Mouse (Mus musculus) olfactory bulb, adult 2 months (tissue): ENCODE measurements at regions not wholly inside any gene's neighbourhood (a gene's known extent, or its start where the extent isn't known, plus 50 kb on each side); places are given as distances from the start of the nearest gene placed in this dataset.

ENCODE experiments used
- H3K27ac ChIP-seq: fragments of 200-500 bp; 2 replicates; pipeline ENCODE4 v1.5.1; 2012; ENCODE audit warnings: low read depth, low read length; ENCODE audit not compliant: insufficient read depth
- H3K4me1 ChIP-seq: fragments of 200-500 bp; 2 replicates; pipeline ENCODE4 v1.6.1; 2012; ENCODE audit warnings: low read length; ENCODE audit not compliant: control insufficient read depth, insufficient read depth
- H3K4me3 ChIP-seq: fragments of 200-500 bp; 2 replicates; pipeline ENCODE4 v1.5.1; 2012; ENCODE audit warnings: mild to moderate bottlenecking, low read depth, low read length, moderate library complexity; ENCODE audit not compliant: insufficient read depth
- CTCF ChIP-seq: fragments of 200-500 bp; IDR thresholded peaks from 2 replicates; pipeline ENCODE4 v1.5.1; 2012; ENCODE audit warnings: low read depth, mild to moderate bottlenecking, low read length, moderate library complexity; ENCODE audit not compliant: insufficient read depth
- POLR2A ChIP-seq: fragments of 200-500 bp; IDR thresholded peaks from 2 replicates; pipeline ENCODE4 v1.6.1; 2012; ENCODE audit warnings: mild to moderate bottlenecking, low read depth, low read length, moderate library complexity; ENCODE audit not compliant: insufficient read depth
- WGBS: fragments of 180-500 bp; shearing (Covaris S2); methylation state at CpG from one replicate; pipeline ENCODE4 v1.1.7; 2018; 5-methylcytosine and 5-hydroxymethylcytosine counted together

GRCm38 (mm10) chr4:47772230-47772920 is 272.6 kb upstream of the Nr4a3 start:
- H3K4me3 ChIP-seq = no peak overlapping the region
- no peaks in the 10 kb centered on the region for H3K4me1 ChIP-seq
- no peak overlapping the region for H3K27ac ChIP-seq
- WGBS = 46% methylated on average over 6 of the region's 6 CpGs
- no peak for TF ChIP-seq POLR2A
- no peak for TF ChIP-seq CTCF

GRCm38 (mm10) chr4:47774664-47775063 is 270.3 kb upstream of the Nr4a3 start:
- Histone ChIP-seq H3K4me3 (no peak overlapping the region), H3K27ac (no peak overlapping the region), H3K4me1 (no peaks in the 10 kb centered on the region)
- no peak for TF ChIP-seq POLR2A
- no peak for TF ChIP-seq CTCF
- 96% methylated on average over 5 of the region's 5 CpGs for WGBS

- no peak overlapping the region for H3K4me3 ChIP-seq
- 58% methylated on average over 4 of the region's 4 CpGs for WGBS
- no peak for TF ChIP-seq CTCF
- TF ChIP-seq POLR2A = no peak
- no peak overlapping the region for H3K27ac ChIP-seq
- peaks cover 6% of the 10 kb centered on the region; the same call in 1 of the 2 replicates for H3K4me1 ChIP-seq
These were observed 263.9 kb upstream of the Nr4a3 start for GRCm38 (mm10) chr4:47781039-47781438.

- TF ChIP-seq POLR2A (no peak), CTCF (no peak)
- no peaks in the 10 kb centered on the region for H3K4me1 ChIP-seq
- WGBS = 71% methylated on average over 4 of the region's 4 CpGs
- no peak overlapping the region for H3K4me3 ChIP-seq
- H3K27ac ChIP-seq = no peak overlapping the region
These were observed 248.0 kb upstream of the Nr4a3 start for GRCm38 (mm10) chr4:47796977-47797376.

GRCm38 (mm10) chr4:47799165-47799564 is 245.8 kb upstream of the Nr4a3 start:
- 95% methylated on average over 5 of the region's 5 CpGs for WGBS
- no peak overlapping the region for H3K4me3 ChIP-seq

GRCm38 (mm10) chr4:47803111-47803510 is 241.8 kb upstream of the Nr4a3 start:
- WGBS = 69% methylated on average over 3 of the region's 3 CpGs
- TF ChIP-seq CTCF = no peak
- no peak for TF ChIP-seq POLR2A
- Histone ChIP-seq H3K4me3 (no peak overlapping the region), H3K27ac (no peak overlapping the region), H3K4me1 (no peaks in the 10 kb centered on the region)

More at GRCm38 (mm10) chr4:47799165-47799564, 245.8 kb upstream of the Nr4a3 start:
- no peak for TF ChIP-seq CTCF
- no peak for TF ChIP-seq POLR2A
- no peak overlapping the region for H3K27ac ChIP-seq
- H3K4me1 ChIP-seq = no peaks in the 10 kb centered on the region

GRCm38 (mm10) chr4:47807877-47808276 is 237.1 kb upstream of the Nr4a3 start:
- 29% methylated on average over 3 of the region's 3 CpGs for WGBS
- TF ChIP-seq POLR2A (no peak), CTCF (no peak)

GRCm38 (mm10) chr4:47814030-47814429 is 230.9 kb upstream of the Nr4a3 start:
- TF ChIP-seq POLR2A (no peak), CTCF (no peak)
- no peak overlapping the region for H3K27ac ChIP-seq
- 77% methylated on average over 7 of the region's 7 CpGs for WGBS
- no peak overlapping the region for H3K4me3 ChIP-seq
- H3K4me1 ChIP-seq = no peaks in the 10 kb centered on the region

More at GRCm38 (mm10) chr4:47807877-47808276, 237.1 kb upstream of the Nr4a3 start:
- Histone ChIP-seq H3K27ac (no peak overlapping the region), H3K4me1 (no peaks in the 10 kb centered on the region), H3K4me3 (no peak overlapping the region)

GRCm38 (mm10) chr4:47818371-47819159 is 226.4 kb upstream of the Nr4a3 start:
- TF ChIP-seq POLR2A = no peak
- TF ChIP-seq CTCF = no peak
- WGBS = 93% methylated on average over 18 of the region's 18 CpGs
- H3K4me3 ChIP-seq = no peak overlapping the region
- H3K27ac ChIP-seq = no peak overlapping the region
- no peaks in the 10 kb centered on the region for H3K4me1 ChIP-seq
